Mouse (Mus musculus): Measurements from ENCODE around the gene Rpp25l.

GRCm38 (mm10) chr4:41726826-41727621 lies 13.7 kb upstream of the Rpp25l start:
- no peak for TF ChIP-seq POLR2A (IDR thresholded peaks at IDR 0.05; ENCODE audit: borderline replicate concordance, extremely low read depth, low read depth, low read length)
- TF ChIP-seq CTCF (IDR thresholded peaks at IDR 0.05; ENCODE audit: insufficient read depth, low read length) = no peak
